Mouse (Mus musculus) lung, embryonic 14.5 days (tissue): Measurements from ENCODE around the gene Fdxacb1. TPM values are rescaled to one million over a fixed set of nuclear protein-coding genes. Genes with fewer than 3 reads are reported as not detected.

Experiments
- ATAC-seq: fragments of 200-750 bp; cut with Nextera tagmentation; 2 replicates; pipeline ENCODE4 v1.8.0; 2017; ENCODE audit warnings: mild to moderate bottlenecking, moderate TSS enrichment, moderate library complexity; ENCODE audit not compliant: insufficient read depth
- DNase-seq: peaks from one replicate; pipeline ENCODE4 v3.0.0-alpha.2; 2015
- H3K27ac ChIP-seq: fragments of 300-500 bp; sonication (generic); 2 replicates; pipeline ENCODE4 v1.5.1; 2014; ENCODE audit warnings: low read depth, mild to moderate bottlenecking, moderate library complexity
- H3K27me3 ChIP-seq: fragments of 300-500 bp; sonication (generic); 2 replicates; pipeline ENCODE4 v1.6.1; 2014; ENCODE audit warnings: low read length, control low read depth; ENCODE audit not compliant: insufficient read depth
- H3K36me3 ChIP-seq: fragments of 300-500 bp; sonication (generic); 2 replicates; pipeline ENCODE4 v1.6.1; 2014; ENCODE audit warnings: control low read depth; ENCODE audit not compliant: insufficient read depth
- H3K4me1 ChIP-seq: fragments of 300-500 bp; sonication (generic); 2 replicates; pipeline ENCODE4 v1.6.1; 2014; ENCODE audit warnings: antibody characterized with exemption, control low read depth; ENCODE audit not compliant: insufficient read depth
- H3K4me2 ChIP-seq: fragments of 300-500 bp; sonication (generic); 2 replicates; pipeline ENCODE4 v1.6.1; 2014; ENCODE audit warnings: mild to moderate bottlenecking
- H3K4me3 ChIP-seq: fragments of 300-500 bp; sonication (generic); 2 replicates; pipeline ENCODE4 v1.5.1; 2014; ENCODE audit warnings: low read depth, low read length
- H3K9ac ChIP-seq: fragments of 300-500 bp; sonication (generic); 2 replicates; pipeline ENCODE4 v1.6.1; 2014
- H3K9me3 ChIP-seq: fragments of 300-500 bp; sonication (generic); 2 replicates; pipeline ENCODE4 v1.6.1; 2016; ENCODE audit warnings: low read depth, low read length, control low read depth
- CTCF ChIP-seq: IDR thresholded peaks from 2 replicates; pipeline ENCODE4 v1.5.1; 2016; ENCODE audit warnings: antibody characterized with exemption, low read depth
- WGBS: fragments of 180-500 bp; shearing (Covaris S2); extraction: QIAGEN DNeasy Blood & Tissue Kit; methylation state at CpG from one replicate; pipeline ENCODE4 v1.1.7; 2014; 5-methylcytosine and 5-hydroxymethylcytosine counted together
- polyA plus RNA-seq: library from polyadenylated mRNA; unstranded; fragments of >200 nt; fragmentation: Nextera tagmentation; extraction: Ambion mirVana; gene quantifications from 2 replicates; pipeline ENCODE4 v1.2.1, GENCODE M21; 2014

The Fdxacb1 gene
- 15.2 and 15.3 TPM in 2 replicates for polyA plus RNA-seq

DNA sequence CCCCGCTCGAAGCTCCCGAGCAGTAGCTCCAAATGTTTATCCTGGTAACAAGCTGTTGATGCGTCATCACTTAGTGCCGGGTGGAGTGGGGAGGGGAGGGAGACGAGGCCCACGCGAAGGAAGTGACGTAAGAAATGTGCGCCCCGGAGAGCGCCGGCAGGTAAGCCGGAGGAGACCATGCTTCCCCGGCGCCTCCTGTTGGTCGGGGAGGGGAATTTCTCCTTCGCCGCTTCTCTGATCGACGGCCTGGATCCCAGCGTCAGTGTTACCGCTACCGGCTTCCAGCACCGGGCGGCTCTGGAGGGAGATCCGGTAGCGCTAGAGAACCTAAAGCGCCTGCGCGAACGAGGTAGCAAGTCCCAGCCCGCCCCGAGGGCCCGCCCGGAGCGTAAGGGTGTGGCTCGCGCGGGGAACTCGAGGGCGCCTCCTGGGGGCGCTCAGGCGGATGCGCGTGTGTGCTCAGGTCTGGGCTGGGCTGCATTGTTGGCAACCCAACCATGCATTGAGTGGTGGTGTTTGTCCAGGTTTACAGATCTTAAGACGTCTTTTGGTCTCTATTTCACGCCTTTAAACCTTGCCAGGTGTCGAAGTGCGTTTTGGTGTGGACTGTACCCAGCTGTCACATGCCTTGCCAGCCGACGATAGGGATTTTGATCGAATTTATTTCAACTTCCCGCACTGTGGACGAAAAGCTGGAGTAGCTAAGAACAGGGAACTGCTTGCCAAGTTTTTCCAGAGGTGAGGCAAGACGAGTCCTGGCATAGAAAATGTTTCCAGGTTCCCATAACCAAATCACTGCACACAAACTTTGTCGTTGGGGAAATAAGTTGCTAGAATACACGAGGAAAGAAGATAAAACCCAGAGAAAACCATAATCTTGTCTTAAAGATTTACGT is at the start of gene Fdxacb1:
Gene Fdxacb1 (plus strand): TSS at position 130 of the 896 bp plus-strand sequence.
- DNase-seq (peak; percentile 99), ATAC-seq (peak; percentile 98)
- Histone ChIP-seq H3K4me2 (peak within 1 kb of the TSS; percentile 86), H3K9me3 (no peaks in the 10 kb centered on the region), H3K27ac (peak within 1 kb of the TSS; percentile 92), H3K9ac (peak within 1 kb of the TSS; percentile 68), H3K4me1 (no peaks in the 10 kb centered on the region), H3K27me3 (no peaks in the 10 kb centered on the region), H3K36me3 (peaks cover 18% of the 10 kb centered on the region; the same call in 1 of the 2 replicates), H3K4me3 (peak within 1 kb of the TSS; percentile 59)
- 2% methylated on average over 59 of the region's 59 CpGs for WGBS
- peak; percentile 77 for TF ChIP-seq CTCF

DNA sequence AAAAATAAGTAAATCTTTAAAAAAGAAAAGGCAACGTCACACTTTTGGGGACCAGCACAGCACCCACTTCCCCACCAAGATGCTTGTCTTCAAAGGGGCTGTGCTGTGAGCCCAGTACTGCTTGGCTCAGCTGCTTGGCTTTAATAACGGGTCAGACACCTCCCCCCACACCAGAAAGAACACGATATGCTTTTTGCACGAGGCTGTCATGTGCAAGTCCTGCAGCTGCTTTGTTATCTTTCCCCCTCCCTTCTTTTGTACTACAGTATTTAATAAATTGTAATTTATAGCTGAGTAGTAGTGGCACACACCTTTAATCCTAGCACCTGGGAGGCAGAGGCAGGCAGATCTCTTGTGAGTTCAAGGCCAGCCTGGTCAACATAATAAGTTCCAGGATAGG is 49.2 kb upstream of the Fdxacb1 start:
- Histone ChIP-seq H3K9ac (no peak overlapping the region), H3K27me3 (no peaks in the 10 kb centered on the region), H3K27ac (no peak overlapping the region), H3K4me1 (peaks cover 16% of the 10 kb centered on the region), H3K9me3 (no peaks in the 10 kb centered on the region), H3K36me3 (no peaks in the 10 kb centered on the region), H3K4me3 (no peak overlapping the region), H3K4me2 (no peak overlapping the region)
- ATAC-seq (no peak), DNase-seq (no peak)
- TF ChIP-seq CTCF: no peak
- WGBS: 66% methylated on average over 4 of the region's 4 CpGs

DNA sequence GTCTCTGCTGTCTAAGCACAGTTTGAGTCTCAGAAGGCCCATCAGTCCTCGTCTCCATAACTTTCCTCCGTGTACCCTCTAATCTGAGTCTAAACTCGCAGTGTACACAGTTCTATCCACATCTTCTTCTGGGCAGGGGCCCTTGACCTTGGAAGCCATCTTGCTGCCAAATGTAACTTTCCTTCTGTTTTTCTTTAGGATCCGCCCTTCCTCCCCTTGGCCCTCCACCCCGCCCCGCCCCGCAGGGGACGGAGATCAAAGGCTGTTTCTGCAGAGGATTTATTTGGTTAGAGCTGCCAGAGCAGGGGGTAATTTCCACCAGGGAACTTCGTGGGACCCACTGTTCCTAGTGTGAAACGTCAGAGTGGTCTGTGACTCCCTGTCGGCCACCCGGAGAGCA is 47.0 kb upstream of the Fdxacb1 start:
- 20% methylated on average over 12 of the region's 12 CpGs for WGBS
- H3K27ac ChIP-seq: no peak overlapping the region
- peak; percentile 43 for DNase-seq

DNA sequence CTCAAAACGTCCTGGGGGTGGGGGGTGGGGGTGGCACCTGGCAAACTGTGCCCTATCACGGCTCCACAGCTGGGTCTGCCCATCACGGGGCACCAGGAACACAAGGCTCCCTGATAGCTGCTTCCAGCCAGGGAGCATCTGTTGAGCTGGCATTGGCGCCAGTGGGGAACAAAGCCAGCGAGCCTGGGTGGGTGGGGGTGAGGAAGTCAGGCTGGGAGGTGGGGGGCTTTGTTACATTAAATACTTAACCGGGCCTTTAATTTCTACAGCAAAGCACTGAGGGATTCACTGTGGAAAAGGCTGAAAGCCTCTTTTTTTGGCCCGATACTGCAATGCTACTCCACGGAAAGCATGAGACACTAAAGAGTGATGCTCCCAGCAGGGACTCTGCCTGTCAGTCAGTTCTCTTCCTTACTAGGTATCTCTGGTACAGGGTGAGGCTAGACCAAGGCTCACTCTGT is 45.6 kb upstream of the Fdxacb1 start:
- TF ChIP-seq CTCF: no peak
- no peaks in the 10 kb centered on the region for H3K9me3 ChIP-seq
- no peak overlapping the region; the same call in 1 of the 2 replicates for H3K9ac ChIP-seq
- no peaks in the 10 kb centered on the region for H3K36me3 ChIP-seq
- H3K4me1 ChIP-seq: peaks cover 27% of the 10 kb centered on the region
- DNase-seq (no peak), ATAC-seq (no peak)
- no peaks in the 10 kb centered on the region for H3K27me3 ChIP-seq
- WGBS: 30% methylated on average over 8 of the region's 8 CpGs
- H3K27ac ChIP-seq: 0 out of 2 replicates have a peak overlapping the region, but pooled peaks have one; percentile 78
- no peak overlapping the region for H3K4me3 ChIP-seq
- H3K4me2 ChIP-seq: peak overlapping the region; percentile 51; the same call in 1 of the 2 replicates

More for the DNA sequence above, 47.0 kb upstream of the Fdxacb1 start:
- no peak for ATAC-seq
- Histone ChIP-seq H3K36me3 (no peaks in the 10 kb centered on the region), H3K4me3 (no peak overlapping the region), H3K9ac (no peak overlapping the region), H3K9me3 (no peaks in the 10 kb centered on the region), H3K4me2 (no peak overlapping the region), H3K4me1 (peaks cover 27% of the 10 kb centered on the region), H3K27me3 (no peaks in the 10 kb centered on the region)
- TF ChIP-seq CTCF: no peak

DNA sequence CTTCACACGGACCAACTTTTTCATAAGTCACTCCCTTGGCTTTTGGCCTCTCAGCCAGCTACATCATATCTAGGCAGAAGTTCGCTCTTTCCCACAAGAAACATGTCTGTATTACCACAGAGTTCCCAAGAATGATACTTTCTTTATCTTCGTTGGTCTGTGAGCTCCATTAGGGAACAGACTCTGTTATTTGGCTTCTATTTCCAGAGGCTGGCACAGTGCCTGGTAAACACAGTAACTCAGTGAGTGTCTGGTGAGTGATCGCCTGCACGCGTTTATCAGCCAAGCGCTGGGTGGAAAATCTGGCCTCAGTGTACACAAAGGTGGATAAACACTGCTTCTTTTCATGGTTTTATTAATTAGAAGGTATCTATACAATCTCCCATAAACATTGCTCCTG is 44.6 kb upstream of the Fdxacb1 start:
- Histone ChIP-seq H3K9ac (no peak overlapping the region), H3K27ac (peak overlapping the region; percentile 78), H3K36me3 (no peaks in the 10 kb centered on the region), H3K4me1 (peaks cover 28% of the 10 kb centered on the region), H3K27me3 (no peaks in the 10 kb centered on the region), H3K4me2 (peak overlapping the region; percentile 51), H3K4me3 (no peak overlapping the region), H3K9me3 (no peaks in the 10 kb centered on the region)
- peak; percentile 97 for DNase-seq
- no peak for TF ChIP-seq CTCF
- ATAC-seq: peak; percentile 74
- 19% methylated on average over 7 of the region's 7 CpGs for WGBS

DNA sequence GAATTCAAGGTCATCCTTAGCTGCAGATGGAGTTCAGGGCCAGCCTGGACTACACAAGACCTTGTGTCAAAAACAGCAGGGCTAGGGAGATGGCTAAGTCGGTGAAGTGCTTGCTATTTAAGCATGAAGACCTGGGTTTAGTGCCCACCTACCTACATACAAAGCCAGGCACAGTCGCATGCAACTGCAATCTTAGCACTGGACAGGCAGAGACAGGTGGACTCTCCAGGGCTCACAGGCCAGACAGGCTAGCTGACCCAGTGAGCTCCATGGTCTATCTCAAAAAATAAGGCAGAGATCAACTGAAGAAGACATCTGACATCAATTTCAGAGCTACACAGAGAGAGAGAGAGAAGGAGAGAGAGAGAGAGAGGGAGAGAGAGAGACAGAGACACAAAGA is 43.9 kb upstream of the Fdxacb1 start:
- Histone ChIP-seq H3K4me1 (peaks cover 29% of the 10 kb centered on the region), H3K4me3 (no peak overlapping the region), H3K27ac (no peak overlapping the region), H3K4me2 (no peak overlapping the region), H3K36me3 (no peaks in the 10 kb centered on the region), H3K9ac (no peak overlapping the region), H3K9me3 (no peaks in the 10 kb centered on the region), H3K27me3 (no peaks in the 10 kb centered on the region)
- TF ChIP-seq CTCF: no peak
- no peak for ATAC-seq
- 69% methylated on average over 2 of the region's 2 CpGs for WGBS
- DNase-seq: no peak

DNA sequence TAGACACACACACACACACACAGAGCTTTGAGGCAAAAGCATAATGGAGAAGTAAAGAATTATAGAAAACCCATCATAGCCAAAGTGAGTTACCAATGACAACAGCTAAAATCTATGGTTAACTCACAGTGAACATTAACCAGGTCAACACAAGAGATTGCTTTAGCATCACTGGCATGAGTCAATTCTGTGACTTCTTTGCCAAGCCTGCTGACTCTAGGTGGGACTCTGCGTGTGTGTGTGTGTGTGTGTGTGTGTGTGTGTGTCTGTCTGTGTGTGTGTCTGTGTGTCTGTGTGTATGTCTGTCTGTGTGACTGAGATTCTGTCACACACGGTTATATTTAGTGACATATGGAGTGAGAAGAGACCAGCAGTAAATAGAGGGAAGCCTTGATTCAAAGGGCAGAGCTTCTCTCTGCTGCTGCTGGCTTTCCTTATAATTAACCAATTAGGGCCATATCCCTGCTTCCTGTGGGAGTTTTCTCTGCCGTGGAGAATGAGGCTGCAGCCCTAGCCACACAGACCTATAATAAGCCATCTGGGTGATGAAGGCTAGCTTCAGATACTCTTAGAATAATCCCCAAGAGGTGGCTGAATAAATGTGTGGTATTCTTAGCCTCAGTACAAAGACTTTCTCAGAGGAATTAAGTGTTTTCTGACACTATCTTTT is 43.2 kb upstream of the Fdxacb1 start:
- H3K4me2 ChIP-seq: no peak overlapping the region; the same call in 1 of the 2 replicates
- no peak overlapping the region for H3K4me3 ChIP-seq
- H3K4me1 ChIP-seq: peaks cover 29% of the 10 kb centered on the region
- no peak overlapping the region for H3K27ac ChIP-seq
- no peak overlapping the region for H3K9ac ChIP-seq
- no peaks in the 10 kb centered on the region for H3K36me3 ChIP-seq
- H3K27me3 ChIP-seq: no peaks in the 10 kb centered on the region
- no peak for TF ChIP-seq CTCF
- ATAC-seq: no peak
- no peak for DNase-seq
- WGBS: 36% methylated on average over 3 of the region's 3 CpGs
- no peaks in the 10 kb centered on the region for H3K9me3 ChIP-seq
